ENCODE assay signal across 8 mouse cellular contexts in genomic region chr9:16214731-16215681, GRCm38 (mm10).
DNase-seq lines count a peak whose midpoint lies in the region; ATAC-seq and TF ChIP-seq lines count a peak whose summit lies in the region.

No protein-coding gene starts in this region.

- H3K27me3 ChIP-seq in forebrain, embryonic 11.5 days (ENCODE audit: control insufficient read depth, insufficient read depth, low read length), result no peaks in the 10 kb centered on the region
- no peaks in the 10 kb centered on the region for H3K27me3 ChIP-seq in heart, embryonic 16.5 days (ENCODE audit: control insufficient read depth, insufficient read depth, low read length)
- no peaks in the 10 kb centered on the region for H3K27me3 ChIP-seq in neural tube, embryonic 12.5 days (replicated peaks)

- DNase-seq in 3134 (ENCODE audit: extremely low read depth, insufficient read length, low spot score), result peak; percentile 9
- DNase-seq in forebrain, embryonic 11.5 days (ENCODE audit: low spot score), result peak; percentile 63
- peak; percentile 51 to 55 for DNase-seq in kidney, postnatal 36 days
- peak; percentile 58 to 64 for DNase-seq in lung, adult 18-20 months
- peak; percentile 65 for DNase-seq in yolk sac, embryonic 10.5 days (ENCODE audit: low spot score)

- peaks cover 28% of the 10 kb centered on the region for H3K4me1 ChIP-seq in bone marrow macrophage, adult 2 months (ENCODE audit: control insufficient read depth, insufficient read depth, low read length)
- H3K4me1 ChIP-seq in forebrain, embryonic 11.5 days (replicated peaks; ENCODE audit: control insufficient read depth, insufficient read depth, low read length), result 0 out of 2 replicates have a peak, but pooled peaks cover 2% of the 10 kb centered on the region
- peaks cover 21% of the 10 kb centered on the region for H3K4me1 ChIP-seq in heart, embryonic 16.5 days (ENCODE audit: control insufficient read depth, insufficient read depth, low read length)
- H3K4me1 ChIP-seq in neural tube, embryonic 12.5 days, result peaks cover 16% of the 10 kb centered on the region

- H3K9ac ChIP-seq in forebrain, embryonic 11.5 days (ENCODE audit: low read length), result no peak overlapping the region
- no peak overlapping the region for H3K9ac ChIP-seq in heart, embryonic 16.5 days (ENCODE audit: low read length)
- H3K9ac ChIP-seq in neural tube, embryonic 12.5 days, result no peak overlapping the region

- no peak overlapping the region for H3K4me3 ChIP-seq in bone marrow macrophage, adult 2 months (ENCODE audit: insufficient read depth, low read length)
- no peak overlapping the region for H3K4me3 ChIP-seq in forebrain, embryonic 11.5 days (ENCODE audit: low read depth, low read length)
- H3K4me3 ChIP-seq in heart, embryonic 16.5 days (ENCODE audit: low read length), result no peak overlapping the region
- H3K4me3 ChIP-seq in neural tube, embryonic 12.5 days, result no peak overlapping the region

- TF ChIP-seq CTCF in bone marrow macrophage, adult 2 months (IDR thresholded peaks at IDR 0.05; ENCODE audit: low read depth, low read length), result no peak

- no peaks in the 10 kb centered on the region for H3K36me3 ChIP-seq in forebrain, embryonic 11.5 days (ENCODE audit: control insufficient read depth, insufficient read depth, low read length)
- H3K36me3 ChIP-seq in heart, embryonic 16.5 days (ENCODE audit: control insufficient read depth, insufficient read depth), result no peaks in the 10 kb centered on the region
- H3K36me3 ChIP-seq in neural tube, embryonic 12.5 days, result no peaks in the 10 kb centered on the region

- H3K4me2 ChIP-seq in forebrain, embryonic 11.5 days (ENCODE audit: low read depth, low read length, severe bottlenecking), result no peak overlapping the region
- no peak overlapping the region for H3K4me2 ChIP-seq in heart, embryonic 16.5 days (ENCODE audit: low read depth, low read length)
- H3K4me2 ChIP-seq in neural tube, embryonic 12.5 days (replicated peaks), result no peak overlapping the region

- peak; percentile 90 for ATAC-seq in forebrain, embryonic 11.5 days (replicated peaks; ENCODE audit: low FRiP score)
- ATAC-seq in heart, embryonic 16.5 days (replicated peaks; ENCODE audit: extremely low read depth, insufficient read depth, low FRiP score), result peak; percentile 85
- peak; percentile 87 for ATAC-seq in neural tube, embryonic 12.5 days (ENCODE audit: low FRiP score, low read depth)

- WGBS in forebrain, embryonic 11.5 days, result 56% methylated on average over 7 of the region's 7 CpGs
- 34% methylated on average over 7 of the region's 7 CpGs for WGBS in heart, embryonic 16.5 days
- WGBS in neural tube, embryonic 12.5 days, result 54% methylated on average over 7 of the region's 7 CpGs

- no peak for TF ChIP-seq POLR2A in bone marrow macrophage, adult 2 months (IDR thresholded peaks at IDR 0.05; ENCODE audit: borderline replicate concordance, low read depth, low read length)

- no peaks in the 10 kb centered on the region for H3K9me3 ChIP-seq in forebrain, embryonic 11.5 days (ENCODE audit: control insufficient read depth, low read length)
- H3K9me3 ChIP-seq in heart, embryonic 16.5 days (replicated peaks; ENCODE audit: control insufficient read depth, low read length), result no peaks in the 10 kb centered on the region
- H3K9me3 ChIP-seq in neural tube, embryonic 12.5 days, result no peaks in the 10 kb centered on the region

- H3K27ac ChIP-seq in bone marrow macrophage, adult 2 months (ENCODE audit: insufficient read depth, low read depth, low read length), result peak overlapping the region; percentile 99
- H3K27ac ChIP-seq in forebrain, embryonic 11.5 days (ENCODE audit: low read depth, low read length), result no peak overlapping the region
- peak overlapping the region; percentile 35; the same call in 1 of the 2 replicates for H3K27ac ChIP-seq in heart, embryonic 16.5 days (ENCODE audit: low read length)
- no peak overlapping the region for H3K27ac ChIP-seq in neural tube, embryonic 12.5 days

Comparison
In these comparisons a context has a peak if more than half of its experiments do, and no peak if none do; other contexts are left out.
1. DNase-seq: peak in every context shown above with its lines; median percentile 65 in yolk sac, embryonic 10.5 days; 63 in forebrain, embryonic 11.5 days; 61 in lung, adult 18-20 months; 53 in kidney, postnatal 36 days; 9 in 3134.
2. H3K27ac ChIP-seq: peak in bone marrow macrophage, adult 2 months (single experiment) and heart, embryonic 16.5 days (single experiment); none in forebrain, embryonic 11.5 days (single experiment) and neural tube, embryonic 12.5 days (single experiment).
3. Peak in every context shown above with its lines, with median percentiles within 50 percentile points of each other: ATAC-seq.